Mouse (Mus musculus) retina, postnatal 7 days (tissue): ENCODE results near the gene Tectb.

Experiments used
- DNase-seq: peaks from one replicate; pipeline ENCODE4 v3.0.0-alpha.2; 2012; ENCODE audit warnings: low read depth, low spot score

Gene Tectb

DNA sequence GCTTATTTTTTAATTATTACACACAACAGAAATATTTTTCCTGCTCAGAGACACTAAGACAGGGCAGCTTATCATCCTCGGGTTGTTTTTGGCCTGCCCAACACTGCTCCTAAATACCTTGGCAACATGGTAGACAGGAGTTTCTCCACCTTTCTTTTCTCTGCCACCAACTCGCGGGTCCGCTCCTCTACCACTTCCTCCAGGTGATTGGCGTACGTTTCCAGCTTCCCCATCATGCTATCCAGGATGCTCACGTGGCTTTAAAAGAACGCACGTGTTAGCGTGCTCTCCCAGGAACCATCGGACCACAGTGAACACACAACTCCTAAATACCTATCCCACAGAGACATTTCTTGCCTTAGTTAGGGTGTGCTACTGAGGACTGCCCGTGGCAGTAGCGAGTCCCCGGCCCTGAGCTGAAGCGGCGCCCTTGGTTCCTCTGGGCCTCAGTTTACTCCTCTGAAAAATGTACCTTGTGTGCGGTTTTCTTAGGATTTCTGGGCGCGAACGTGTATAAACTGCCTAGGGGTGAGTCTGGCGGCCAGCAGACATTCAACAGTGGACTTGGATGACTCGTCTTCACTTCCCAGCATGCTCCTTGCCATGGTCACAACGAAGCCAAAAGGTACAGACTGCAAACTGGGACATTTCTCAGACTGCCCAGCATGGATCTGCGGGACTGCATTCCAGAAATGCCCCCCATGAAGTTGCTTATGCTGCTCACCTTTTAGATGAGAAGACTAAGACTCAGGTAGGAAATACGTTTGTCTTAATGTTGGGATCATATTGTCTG, 27.4 kb downstream of the Tectb start:
- DNase-seq: no peak

DNA sequence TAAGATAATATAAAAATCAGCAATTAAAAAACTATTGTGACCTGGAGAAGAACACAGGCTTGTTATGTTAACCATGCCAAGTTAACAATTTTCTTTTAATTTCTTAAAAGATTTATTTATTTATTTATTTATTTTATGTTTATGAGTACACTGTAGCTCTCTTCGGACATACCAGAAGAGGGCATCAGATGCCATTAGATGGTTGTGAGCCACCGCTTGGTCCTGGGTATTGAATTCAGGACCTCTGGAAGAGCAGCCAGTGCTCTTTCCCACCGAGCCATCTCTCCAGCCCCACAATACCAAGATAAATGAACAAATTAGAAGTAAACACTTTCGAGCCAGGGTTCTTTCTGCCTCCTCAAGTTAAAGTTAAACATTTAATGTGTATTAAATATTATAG, 28.1 kb downstream of the Tectb start:
- DNase-seq: no peak

DNA sequence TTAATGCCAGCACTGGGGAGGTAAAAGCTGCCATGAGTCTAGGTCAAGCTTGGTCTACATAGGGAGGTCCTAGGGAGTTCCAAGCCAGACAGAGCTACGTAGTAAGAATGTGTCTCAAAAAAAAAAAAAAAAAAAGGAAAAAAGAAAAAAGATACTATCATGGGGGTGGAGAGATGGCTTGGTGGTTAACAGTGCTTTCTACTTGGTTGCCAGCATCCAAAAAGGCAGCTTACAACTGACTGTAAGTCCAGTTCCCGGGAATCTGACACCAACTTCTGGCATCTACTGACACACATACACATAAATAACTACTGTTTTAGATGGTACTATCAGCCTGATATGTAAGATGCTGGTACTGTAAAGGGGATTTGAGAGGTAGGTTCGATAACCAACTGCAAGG, 28.6 kb downstream of the Tectb start:
- DNase-seq: no peak

DNA sequence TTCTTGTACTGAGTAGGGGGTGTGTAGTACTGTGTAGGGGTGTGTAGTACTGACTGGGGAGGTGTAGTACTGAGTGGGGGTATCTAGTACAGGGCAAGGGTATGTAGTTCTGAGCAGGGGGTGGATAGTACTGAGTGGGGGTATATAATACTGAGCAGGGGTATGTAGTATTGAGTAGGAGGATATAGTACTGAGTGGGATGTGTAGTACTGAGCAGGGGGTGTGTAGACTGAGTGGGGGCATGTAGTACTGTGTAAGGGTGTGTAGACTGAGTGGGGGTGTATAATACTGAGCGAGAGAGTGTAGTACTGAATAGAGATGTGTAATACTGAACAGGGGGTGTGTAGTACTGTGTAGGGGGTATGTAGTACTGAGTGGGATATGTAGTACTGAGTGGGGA, 31.2 kb downstream of the Tectb start:
- DNase-seq: no peak

DNA sequence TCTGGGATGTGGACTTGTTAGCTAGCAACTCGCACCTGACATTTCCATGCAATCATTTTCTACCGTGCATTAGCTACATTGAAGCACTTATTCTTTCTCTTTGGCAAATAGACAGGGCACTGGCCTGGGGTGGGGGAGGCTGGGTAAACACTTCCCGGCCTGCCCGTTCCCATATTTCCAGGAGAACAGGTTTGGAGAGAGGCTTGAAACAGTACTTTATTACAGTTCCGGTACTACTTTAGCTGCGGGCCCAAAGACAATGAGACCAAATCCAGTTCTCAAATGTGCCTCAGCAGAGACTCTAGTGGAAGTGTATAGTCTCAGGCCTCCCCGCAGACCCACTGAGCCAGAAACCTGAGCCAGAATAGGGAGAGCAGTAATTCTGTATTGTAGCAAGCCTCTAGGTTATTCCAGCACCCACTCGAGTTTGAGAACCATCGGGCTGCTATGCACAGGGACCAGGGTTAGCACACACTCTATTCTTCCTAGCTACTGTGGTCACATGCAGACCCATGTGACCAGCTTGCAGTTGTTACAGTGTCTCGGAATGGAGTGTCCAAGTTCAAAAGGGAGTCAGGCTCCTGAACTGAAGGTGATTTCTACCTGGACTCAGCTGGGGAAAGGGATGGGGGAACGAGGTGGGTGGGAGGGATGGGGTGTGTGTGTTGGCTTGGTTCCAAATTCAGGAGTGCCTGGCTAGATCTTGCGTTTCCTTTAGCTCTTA, 33.2 kb downstream of the Tectb start:
- DNase-seq: no peak

DNA sequence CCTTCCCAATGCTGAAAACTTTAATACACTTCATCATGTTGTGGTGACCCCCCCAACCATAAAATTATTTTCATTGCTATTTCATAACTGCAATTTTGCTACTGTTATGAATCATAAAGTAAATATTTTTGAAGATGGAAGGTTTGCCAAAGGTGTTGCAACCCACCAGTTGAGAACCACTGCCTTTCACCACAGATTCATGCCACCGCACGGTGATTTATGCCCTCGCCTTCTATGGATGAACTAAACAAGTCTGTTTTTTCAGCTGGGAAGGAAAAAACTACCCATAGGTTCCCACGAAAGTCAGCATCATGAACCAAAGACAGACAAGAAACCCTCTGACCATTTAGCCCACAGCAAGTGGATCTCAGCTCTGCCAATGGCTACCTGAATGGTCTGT, 36.3 kb downstream of the Tectb start:
- DNase-seq: no peak

DNA sequence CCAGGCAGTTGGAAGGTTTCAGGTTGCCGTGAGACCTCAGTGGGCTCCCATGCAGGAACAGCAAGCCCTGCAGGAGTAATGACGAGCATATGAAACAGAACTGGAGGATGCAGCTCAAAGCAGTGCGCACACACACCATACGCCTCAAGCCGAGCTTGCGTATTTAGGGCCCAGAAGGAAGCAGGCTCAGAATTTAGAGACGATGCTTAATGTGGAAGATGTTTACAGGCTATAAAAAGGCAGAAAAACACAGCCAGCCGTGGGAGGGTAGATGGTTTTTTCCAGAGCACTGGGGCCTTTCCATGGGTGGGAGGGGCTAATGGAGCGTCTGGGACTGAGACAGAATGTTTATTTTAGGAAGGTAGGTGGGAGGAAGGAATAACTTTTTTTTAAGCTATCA, 36.8 kb downstream of the Tectb start:
- DNase-seq: no peak

DNA sequence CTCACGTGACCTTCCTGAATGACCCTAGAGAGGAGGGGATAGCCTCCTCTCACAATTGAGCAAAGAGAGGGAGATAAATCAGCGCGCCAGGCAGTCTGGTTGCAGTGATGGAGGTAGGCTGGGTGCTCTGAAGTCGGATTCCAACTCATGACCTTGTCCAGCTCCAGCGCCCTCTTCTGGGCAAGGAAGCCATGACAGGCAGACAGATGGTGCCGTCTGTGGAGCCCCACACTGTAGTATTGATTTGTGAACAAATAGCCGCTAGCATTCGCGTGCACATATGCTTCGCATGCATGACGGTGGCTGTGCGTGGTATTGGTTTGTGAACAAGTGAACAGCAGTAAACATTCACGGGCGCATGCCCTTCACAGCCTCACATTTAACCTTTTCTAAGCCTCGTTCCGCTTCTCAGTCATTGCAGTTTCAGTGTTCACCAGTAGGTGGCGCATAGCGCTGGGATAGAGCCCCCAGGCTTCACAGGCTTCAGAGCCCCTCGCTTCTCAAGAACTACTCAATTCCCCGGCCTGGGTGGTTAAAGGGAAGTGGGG, 37.7 kb downstream of the Tectb start:
- DNase-seq: peak; percentile 78

DNA sequence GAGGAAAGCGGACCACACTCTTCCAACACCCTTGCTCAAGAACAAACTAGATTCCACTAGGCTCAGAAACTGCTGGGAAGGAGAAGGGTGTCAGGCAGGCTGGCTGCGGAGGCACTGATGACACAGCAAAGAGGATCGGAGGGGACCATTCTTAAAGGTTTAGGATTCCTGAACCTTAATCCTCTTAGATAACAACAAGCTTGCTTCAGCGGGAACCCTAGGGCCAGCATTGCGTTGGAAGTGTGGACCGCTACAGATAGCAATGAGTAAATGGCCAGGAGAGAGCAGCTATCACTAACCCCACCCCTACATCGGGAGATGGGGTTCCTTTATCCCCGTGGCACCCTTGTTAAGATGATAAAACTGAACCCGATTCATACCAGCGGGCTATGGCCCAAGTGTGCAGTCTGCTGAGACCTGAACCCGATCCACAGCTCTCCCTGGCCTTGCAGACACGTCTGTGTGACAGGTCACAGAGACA, 38.2 kb downstream of the Tectb start:
- no peak for DNase-seq

DNA sequence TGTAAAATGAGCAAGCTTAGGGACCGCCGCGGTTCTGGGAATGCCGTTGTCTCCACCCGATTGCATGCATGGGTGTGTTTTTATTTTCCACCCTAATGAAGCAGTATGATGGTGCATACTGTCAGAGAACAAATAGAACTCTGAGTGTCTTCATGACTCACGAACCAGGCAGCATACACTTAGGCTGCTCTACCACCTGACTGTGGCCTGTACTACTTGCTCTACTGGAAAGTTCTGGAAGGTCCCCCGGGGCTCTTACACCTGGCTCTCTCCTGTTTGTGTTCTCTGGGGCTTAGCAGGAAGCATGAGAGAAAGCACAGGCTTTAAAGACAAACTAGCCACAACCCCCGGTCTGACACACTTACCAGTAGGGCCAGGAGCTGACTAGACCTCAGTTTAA, 38.8 kb downstream of the Tectb start:
- no peak for DNase-seq

DNA sequence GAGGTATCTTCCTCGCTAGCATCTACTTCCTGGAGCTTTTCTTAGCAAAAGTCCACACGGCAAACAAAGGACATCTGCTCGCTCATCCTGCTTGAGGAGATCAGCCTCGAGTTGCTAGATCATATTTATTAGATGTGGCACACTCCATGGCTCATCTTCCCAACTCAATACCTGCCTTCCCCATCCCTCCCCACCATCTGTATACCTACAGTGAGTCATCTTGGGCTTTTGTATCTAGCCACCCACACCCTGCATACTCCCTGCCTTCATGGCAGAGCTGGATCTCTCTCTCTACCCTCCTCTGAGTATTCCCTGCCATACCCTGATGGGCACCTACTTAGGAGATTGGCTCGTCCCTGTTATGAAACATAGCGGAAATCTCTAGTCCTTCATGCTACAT, 40.7 kb downstream of the Tectb start:
- DNase-seq: no peak

DNA sequence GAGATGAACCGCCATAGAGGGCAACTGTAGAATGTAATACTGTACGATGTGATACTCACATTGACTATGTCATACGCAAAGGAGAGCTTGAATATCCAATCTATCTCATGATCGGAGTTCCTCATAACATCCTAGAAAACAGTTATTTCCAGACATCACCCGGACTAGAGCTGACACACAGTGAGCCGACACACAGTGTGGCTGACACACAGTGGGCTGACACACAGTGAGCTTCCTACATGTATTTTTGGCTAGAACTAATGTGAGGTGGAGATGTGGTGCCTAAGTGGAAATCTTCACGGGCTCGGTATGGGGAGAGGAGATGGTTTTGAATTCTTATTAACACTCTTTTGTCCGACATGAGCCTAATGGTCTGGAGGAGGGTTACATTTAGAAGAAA, 41.7 kb downstream of the Tectb start:
- no peak for DNase-seq

DNA sequence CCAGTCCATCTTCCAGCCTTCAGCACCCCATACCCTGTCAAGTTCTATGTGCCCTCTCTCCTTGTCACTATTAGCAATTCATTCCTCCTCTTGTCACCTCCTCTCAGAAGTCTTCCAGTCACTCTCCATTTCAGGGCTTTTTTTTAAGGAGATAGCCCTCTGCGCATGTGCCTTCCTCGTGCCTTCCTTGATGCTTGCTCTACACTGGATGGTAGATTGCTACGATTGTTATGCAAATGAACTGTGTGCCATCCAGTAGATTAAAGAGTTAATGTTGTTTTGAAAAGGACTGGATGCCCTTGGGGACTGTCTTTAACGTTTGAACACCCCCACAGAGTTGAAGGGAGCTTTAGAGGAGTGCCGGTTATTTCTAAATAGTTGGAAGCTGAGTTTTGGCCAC, 46.1 kb downstream of the Tectb start:
- no peak for DNase-seq

DNA sequence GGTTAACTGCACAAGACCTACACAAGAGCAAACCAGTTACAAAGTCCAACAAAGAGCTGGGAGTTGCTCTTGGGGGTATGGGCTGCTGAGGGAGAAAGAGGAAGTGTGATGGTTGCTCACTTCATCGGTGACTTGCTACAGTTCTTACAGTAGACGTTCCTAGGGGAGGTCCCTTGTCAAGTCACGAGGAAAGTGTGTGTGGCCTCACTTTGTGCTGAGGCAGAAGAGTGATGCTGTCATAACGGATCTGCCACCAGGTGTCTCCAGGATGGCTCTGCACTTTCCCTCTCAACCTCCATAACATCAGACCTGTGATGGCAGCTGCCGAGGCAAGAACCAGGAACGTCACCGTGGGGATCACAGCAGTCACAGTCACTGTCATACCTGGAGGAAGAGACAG, 46.6 kb downstream of the Tectb start:
- DNase-seq: no peak

DNA sequence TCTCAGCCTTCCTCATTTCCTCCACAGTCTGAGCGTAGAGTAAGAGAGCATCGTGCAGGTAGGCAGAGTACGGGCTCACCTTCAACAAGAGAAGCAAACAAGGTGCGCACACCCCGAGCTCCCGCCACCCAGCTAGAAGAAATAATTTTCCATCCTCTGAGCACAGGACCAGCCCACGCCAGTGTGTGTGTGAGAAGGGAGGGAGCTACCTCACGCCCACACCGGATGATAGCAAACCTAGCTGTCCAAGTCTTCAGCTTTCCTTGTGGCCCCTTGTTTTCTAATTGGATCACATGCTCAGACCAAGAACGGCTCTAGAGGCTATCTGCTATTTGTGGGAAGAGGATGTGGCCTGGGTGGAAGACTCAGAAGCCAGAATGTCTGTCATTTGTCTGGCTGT, 50.5 kb downstream of the Tectb start:
- DNase-seq: no peak

DNA sequence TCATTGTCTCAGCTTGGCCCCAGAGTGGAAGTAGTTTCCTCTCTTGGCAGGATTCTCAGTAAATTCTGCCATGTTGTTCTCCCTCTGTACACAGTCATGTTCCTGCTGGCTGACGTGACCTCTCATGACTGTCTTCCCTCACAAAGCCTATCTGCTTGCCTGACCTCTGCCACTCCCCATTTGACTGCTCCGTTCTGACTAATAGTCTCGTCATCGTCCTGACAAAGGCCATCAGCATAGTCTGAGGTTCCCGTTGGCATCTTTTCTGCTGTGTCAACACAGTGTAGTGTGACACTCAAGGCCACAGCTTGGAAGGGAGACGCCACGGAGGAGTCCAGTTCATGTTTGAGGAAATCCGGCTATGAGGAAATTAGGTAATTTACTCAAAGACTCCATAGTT, 51.6 kb downstream of the Tectb start:
- DNase-seq: no peak

DNA sequence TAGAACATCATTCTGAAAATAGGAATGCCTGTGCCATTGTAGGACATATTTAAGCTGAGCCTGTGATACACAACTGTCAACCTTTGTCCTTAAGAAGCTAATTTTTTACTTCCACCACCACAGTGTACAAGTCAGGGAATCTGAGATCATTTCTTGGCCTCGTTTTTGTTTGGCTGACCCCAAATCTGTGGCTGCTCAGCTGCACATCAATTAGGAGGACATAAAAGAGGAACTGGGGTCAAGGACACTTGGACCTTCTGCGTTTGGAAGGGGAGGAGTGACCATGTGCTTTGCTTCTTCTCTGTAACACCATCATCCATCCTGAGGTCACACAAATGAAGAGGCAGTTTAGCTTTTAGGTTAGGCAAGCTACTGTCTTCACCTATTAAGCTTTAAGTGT, 55.5 kb downstream of the Tectb start:
- DNase-seq: no peak

DNA sequence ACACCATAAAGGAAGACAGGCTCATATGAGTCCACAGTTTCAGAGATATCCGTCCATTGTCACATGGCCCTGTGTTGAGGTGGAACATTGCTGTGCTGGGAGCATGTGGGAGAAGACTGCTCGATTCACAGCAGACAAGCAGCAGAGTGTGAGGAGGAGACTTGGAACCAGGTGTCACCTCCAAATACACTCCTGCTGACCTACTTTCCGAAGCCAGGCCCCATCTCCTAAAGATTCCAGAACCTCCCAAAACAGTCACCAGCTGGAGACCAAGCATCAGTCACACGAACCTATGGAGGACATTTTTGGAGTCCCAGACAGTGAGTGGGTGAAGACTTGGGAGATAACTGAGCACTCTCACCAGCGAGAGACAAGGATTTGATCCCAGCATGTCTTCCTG, 56.0 kb downstream of the Tectb start:
- no peak for DNase-seq

DNA sequence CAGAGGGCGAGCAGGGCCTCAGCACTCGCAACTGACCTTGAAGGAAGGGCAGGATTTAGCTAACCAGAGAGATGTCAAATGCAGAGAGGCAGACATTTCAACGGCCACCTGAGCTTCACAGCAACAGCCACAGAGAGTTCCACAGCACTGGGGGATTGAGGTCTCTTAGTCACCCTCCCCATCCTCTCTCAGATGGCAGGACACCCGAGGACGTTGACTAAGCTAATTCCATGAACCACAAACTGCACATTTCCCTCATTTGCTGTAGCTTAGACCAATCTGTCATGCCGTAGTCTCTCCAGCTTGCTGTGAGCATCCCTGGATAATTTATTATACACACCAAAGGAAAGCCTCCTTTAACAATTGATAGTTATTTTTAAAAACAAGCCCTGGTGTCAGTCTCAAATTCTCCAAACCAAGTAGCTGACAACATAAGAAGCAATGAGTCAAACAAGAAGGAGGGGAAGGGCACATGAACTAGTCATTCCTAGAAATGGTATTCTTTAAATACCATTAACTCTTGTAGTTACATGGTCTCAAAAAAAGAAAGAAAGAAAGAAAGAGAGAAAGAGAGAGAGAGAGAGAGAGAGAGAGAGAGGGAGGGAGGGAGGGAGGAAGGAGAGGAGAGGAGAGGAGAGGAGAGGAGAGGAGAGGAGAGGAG, 59.4 kb downstream of the Tectb start:
- DNase-seq: no peak

DNA sequence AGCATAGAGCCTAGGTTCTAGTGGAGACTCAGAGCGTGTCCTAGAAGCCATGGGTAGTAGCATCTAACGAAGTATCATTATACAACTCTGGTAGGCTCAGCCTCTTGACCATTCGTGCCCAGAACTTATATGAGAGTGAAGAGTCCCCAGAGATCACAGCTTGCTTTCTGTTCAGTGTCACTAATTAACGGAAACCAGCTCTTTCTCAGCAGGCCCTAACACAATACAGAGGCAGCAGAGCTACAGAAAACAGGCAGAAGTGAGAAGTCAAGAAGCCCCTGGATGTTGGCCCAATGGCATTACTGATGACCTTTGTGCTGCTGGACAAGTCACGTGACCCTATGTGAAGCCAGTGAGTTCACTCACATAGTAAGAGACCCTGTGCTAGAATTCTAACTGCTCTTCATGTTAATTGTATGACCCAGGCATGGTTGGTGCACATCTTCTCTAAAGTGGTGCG, 60.7 kb downstream of the Tectb start, which contains the start of gene Gucy2g:
Gene Gucy2g (minus strand): TSS at position 51 of the 460 bp plus-strand sequence.
- DNase-seq: no peak

DNA sequence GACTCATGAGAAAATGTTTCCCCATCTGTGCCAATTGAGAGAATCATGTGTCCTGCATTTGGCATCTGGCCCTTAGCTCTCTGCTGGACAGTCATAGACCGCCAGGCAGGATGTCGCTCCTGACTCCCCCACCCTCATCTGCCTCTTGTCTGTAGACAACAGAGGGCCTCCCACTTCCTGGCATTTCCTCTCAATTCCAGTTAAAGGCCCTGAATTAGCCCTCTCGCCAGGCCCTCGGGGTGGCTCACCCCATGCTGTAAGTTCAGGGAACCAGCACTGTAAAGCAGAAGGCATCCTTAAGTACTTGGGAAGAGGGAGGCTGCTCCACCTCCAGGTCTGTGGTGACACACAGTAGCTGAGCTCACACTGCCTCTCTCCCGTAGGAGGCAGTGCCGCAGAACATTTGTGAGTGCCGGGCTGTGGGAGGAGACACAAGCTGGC, 64.3 kb downstream of the Tectb start:
- no peak for DNase-seq
